Mouse (Mus musculus) liver, embryonic 13.5 days (tissue): Measurements from ENCODE around the gene Tmc8. TPM values are rescaled to one million over a fixed set of nuclear protein-coding genes. Genes with fewer than 3 reads are reported as not detected.
"Not testable (repeated sequence)": the region's sequence is repeated elsewhere in the genome, so short reads cannot be mapped to it uniquely, and the experiment has no call there.

Experiments
- ATAC-seq: fragments of 200-750 bp; cut with Nextera tagmentation; 2 replicates; pipeline ENCODE4 v1.8.0; 2017; ENCODE audit warnings: low read depth, mild to moderate bottlenecking, moderate number of reproducible peaks, moderate library complexity
- DNase-seq: peaks from one replicate; pipeline ENCODE4 v3.0.0; 2022
- H3K27ac ChIP-seq: fragments of 300-500 bp; sonication (generic); 2 replicates; pipeline ENCODE4 v1.5.1; 2015; ENCODE audit warnings: moderate library complexity, mild to moderate bottlenecking, inconsistent platforms
- H3K27me3 ChIP-seq: fragments of 300-500 bp; sonication (generic); 2 replicates; pipeline ENCODE4 v1.6.1; 2015; ENCODE audit warnings: mild to moderate bottlenecking, inconsistent platforms
- H3K36me3 ChIP-seq: fragments of 300-500 bp; sonication (generic); 2 replicates; pipeline ENCODE4 v1.6.1; 2015; ENCODE audit warnings: mild to moderate bottlenecking, inconsistent platforms
- H3K4me1 ChIP-seq: fragments of 300-500 bp; sonication (generic); replicated peaks from 2 replicates; pipeline ENCODE4 v1.6.1; 2015; ENCODE audit warnings: inconsistent platforms
- H3K4me2 ChIP-seq: fragments of 300-500 bp; sonication (generic); 2 replicates; pipeline ENCODE4 v1.6.1; 2015; ENCODE audit warnings: inconsistent platforms, mild to moderate bottlenecking, moderate library complexity
- H3K4me3 ChIP-seq: fragments of 300-500 bp; sonication (generic); replicated peaks from 2 replicates; pipeline ENCODE4 v1.5.1; 2015; ENCODE audit warnings: mild to moderate bottlenecking, inconsistent platforms
- H3K9ac ChIP-seq: fragments of 300-500 bp; sonication (generic); 2 replicates; pipeline ENCODE4 v1.6.1; 2015; ENCODE audit warnings: mild to moderate bottlenecking, inconsistent platforms
- H3K9me3 ChIP-seq: fragments of 300-500 bp; sonication (generic); replicated peaks from 2 replicates; pipeline ENCODE4 v1.6.1; 2016; ENCODE audit warnings: inconsistent platforms
- WGBS: fragments of 180-500 bp; shearing (Covaris S2); methylation state at CpG from one replicate; pipeline ENCODE4 v1.1.7; 2015; ENCODE audit not compliant: insufficient replicate concordance; 5-methylcytosine and 5-hydroxymethylcytosine counted together
- polyA plus RNA-seq: library from polyadenylated mRNA; unstranded; fragments of >200 nt; fragmentation: Nextera tagmentation; extraction: Ambion mirVana; gene quantifications from 2 replicates; pipeline ENCODE4 v1.2.1, GENCODE M21; 2015

Gene Tmc8
- polyA plus RNA-seq, 1 experiment from 2014 or later = 16.2 TPM

DNA sequence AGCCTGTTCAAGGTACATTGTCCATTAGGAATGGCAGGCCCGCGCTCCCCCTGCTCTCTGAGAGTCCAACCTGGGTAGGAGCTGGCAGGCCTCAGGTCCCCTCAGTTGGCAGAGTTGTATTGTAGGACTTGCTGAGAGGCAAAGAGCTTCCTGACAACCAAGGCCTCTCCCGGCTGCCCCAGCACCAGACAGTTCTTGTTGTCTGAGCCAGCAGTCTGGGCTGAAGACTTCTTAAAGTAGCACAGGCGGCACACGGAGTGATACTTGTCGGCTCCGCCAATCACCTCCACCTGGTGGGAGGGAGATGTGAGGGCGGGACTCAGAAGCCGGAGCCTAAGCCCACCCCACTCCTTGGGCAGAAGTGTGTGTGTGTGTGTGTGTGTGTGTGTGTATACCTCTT is 34.0 kb downstream of the Tmc8 start:
- peaks cover 85% of the 10 kb centered on the region for H3K4me1 ChIP-seq
- WGBS = 80% methylated on average over 9 of the region's 9 CpGs
- peak overlapping the region; percentile 87 for H3K27ac ChIP-seq
- not testable (repeated sequence) for H3K27me3 ChIP-seq, DNase-seq, H3K9me3 ChIP-seq, H3K4me3 ChIP-seq, H3K4me2 ChIP-seq, H3K9ac ChIP-seq
- H3K36me3 ChIP-seq = peaks cover 98% of the 10 kb centered on the region
- peak; percentile 1; the same call in 1 of the 2 replicates for ATAC-seq

DNA sequence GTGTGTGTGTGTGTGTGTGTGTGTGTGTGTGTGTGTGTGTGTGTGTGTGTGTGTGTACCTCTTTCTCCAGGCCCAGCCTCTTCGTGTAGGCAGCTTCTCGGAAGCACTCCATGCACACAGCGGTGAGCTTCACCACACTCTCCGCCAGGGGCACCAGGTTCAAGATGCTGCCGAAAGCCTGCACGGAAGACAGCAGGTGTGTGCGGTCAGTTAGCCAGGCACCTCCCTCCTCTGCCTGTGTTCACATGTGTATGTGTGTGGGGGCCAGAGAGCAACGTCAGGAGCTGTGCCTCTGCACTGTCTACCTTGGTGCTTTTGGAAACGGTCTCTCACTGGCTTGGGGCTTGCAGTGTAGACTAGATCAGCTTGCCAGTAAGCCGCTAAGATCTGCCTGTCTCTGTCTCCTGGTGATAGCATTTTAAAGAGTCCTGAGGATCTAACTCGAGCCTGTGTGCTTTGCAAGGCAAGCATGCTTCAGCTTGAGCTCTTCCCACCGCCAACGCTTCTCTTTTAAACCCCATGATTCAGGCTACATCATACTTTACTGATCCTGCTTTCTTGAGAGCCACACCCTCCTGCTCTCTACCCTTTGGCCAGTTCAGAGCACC is 34.6 kb downstream of the Tmc8 start:
- no peak for ATAC-seq
- WGBS = 86% methylated on average over 13 of the region's 13 CpGs
- H3K9me3 ChIP-seq = no peaks in the 10 kb centered on the region
- H3K4me3 ChIP-seq = no peak overlapping the region
- H3K27ac ChIP-seq = peak overlapping the region; percentile 49; the same call in 1 of the 2 replicates
- peaks cover 100% of the 10 kb centered on the region for H3K36me3 ChIP-seq
- no peak overlapping the region for H3K4me2 ChIP-seq
- H3K27me3 ChIP-seq = no peaks in the 10 kb centered on the region
- no peak for DNase-seq
- peaks cover 84% of the 10 kb centered on the region for H3K4me1 ChIP-seq
- no peak overlapping the region; the same call in 1 of the 2 replicates for H3K9ac ChIP-seq

GRCm38 (mm10) chr11:117819095-117819494 is 37.2 kb downstream of the Tmc8 start:
- H3K36me3 ChIP-seq = peaks cover 100% of the 10 kb centered on the region
- H3K4me3 ChIP-seq = no peak overlapping the region
- H3K9me3 ChIP-seq = no peaks in the 10 kb centered on the region
- no peak overlapping the region for H3K27ac ChIP-seq
- 83% methylated on average over 8 of the region's 8 CpGs for WGBS
- ATAC-seq (no peak), DNase-seq (no peak)
- no peaks in the 10 kb centered on the region for H3K27me3 ChIP-seq
- no peak overlapping the region for H3K9ac ChIP-seq
- no peak overlapping the region for H3K4me2 ChIP-seq
- H3K4me1 ChIP-seq = peaks cover 84% of the 10 kb centered on the region

- Histone ChIP-seq H3K27me3 (no peaks in the 10 kb centered on the region), H3K9me3 (no peaks in the 10 kb centered on the region), H3K4me1 (peaks cover 81% of the 10 kb centered on the region), H3K4me3 (no peak overlapping the region), H3K36me3 (peaks cover 92% of the 10 kb centered on the region), H3K27ac (no peak overlapping the region), H3K9ac (no peak overlapping the region), H3K4me2 (no peak overlapping the region)
- WGBS = 89% methylated on average over 7 of the region's 7 CpGs
- ATAC-seq (no peak), DNase-seq (no peak)
These were observed 38.3 kb downstream of the Tmc8 start for GRCm38 (mm10) chr11:117820173-117820572.

DNA sequence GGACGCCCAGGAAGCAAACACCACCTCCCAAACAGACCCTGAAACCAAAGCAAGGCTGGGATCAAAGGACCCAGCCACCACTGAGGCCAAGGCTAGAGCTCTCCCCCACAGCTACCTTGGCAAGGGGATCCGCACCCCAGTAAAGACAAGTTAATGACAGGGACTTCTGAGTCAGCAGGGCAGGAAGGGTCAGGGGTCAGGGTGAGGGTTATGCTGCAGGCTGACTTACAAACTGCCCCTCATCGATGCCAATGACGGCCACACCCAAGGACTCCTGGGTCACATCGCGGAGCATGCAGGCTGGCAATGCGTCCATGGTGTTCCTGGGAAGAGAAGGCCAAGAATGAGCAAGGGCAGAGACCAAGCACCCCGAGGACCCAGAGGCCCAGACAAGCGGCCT is 40.0 kb downstream of the Tmc8 start:
- H3K27me3 ChIP-seq = no peaks in the 10 kb centered on the region
- WGBS = 88% methylated on average over 9 of the region's 9 CpGs
- peaks cover 82% of the 10 kb centered on the region for H3K4me1 ChIP-seq
- peaks cover 75% of the 10 kb centered on the region for H3K36me3 ChIP-seq
- DNase-seq (no peak), ATAC-seq (no peak)
- no peak overlapping the region for H3K4me3 ChIP-seq
- H3K9ac ChIP-seq = no peak overlapping the region; the same call in 1 of the 2 replicates
- H3K27ac ChIP-seq = no peak overlapping the region
- no peaks in the 10 kb centered on the region for H3K9me3 ChIP-seq
- peak overlapping the region; percentile 13; the same call in 1 of the 2 replicates for H3K4me2 ChIP-seq

DNA sequence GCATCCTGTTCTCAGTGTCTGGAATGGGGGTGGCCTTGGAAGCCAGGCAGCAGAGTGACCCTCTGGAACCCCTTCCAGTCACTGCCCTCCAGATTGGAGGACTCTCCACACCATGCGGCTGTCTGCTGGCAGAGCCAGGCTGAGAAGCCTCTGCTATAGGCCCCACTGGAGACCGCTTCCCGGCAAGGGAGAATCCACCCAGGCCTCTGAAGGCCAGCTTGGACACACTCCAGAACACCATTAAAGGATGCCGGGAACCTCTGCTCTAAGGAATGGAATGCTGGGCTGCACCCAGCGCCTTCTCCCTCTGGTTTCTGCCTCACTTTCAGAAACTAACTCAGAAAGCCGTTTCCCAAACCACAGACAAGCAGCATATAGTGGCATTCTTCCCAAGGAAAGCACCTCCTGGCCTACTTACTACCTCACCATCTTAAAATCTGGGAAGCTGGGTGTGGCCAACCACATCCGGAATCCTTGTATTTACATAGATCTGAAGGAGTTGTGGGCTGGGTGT is 40.9 kb downstream of the Tmc8 start:
- H3K27me3 ChIP-seq = no peaks in the 10 kb centered on the region
- H3K4me1 ChIP-seq = peaks cover 84% of the 10 kb centered on the region
- H3K4me2 ChIP-seq = peak overlapping the region; percentile 96
- H3K27ac ChIP-seq = peak overlapping the region; percentile 18; the same call in 1 of the 2 replicates
- peak overlapping the region; percentile 97; the same call in 1 of the 2 replicates for H3K9ac ChIP-seq
- H3K4me3 ChIP-seq = peak overlapping the region; percentile 86; the same call in 1 of the 2 replicates
- H3K9me3 ChIP-seq = no peaks in the 10 kb centered on the region
- H3K36me3 ChIP-seq = peaks cover 66% of the 10 kb centered on the region
- DNase-seq = no peak
- 87% methylated on average over 7 of the region's 7 CpGs for WGBS
- no peak for ATAC-seq

GRCm38 (mm10) chr11:117823411-117823810 is 41.5 kb downstream of the Tmc8 start:
- Histone ChIP-seq H3K27me3 (no peaks in the 10 kb centered on the region), H3K36me3 (peaks cover 60% of the 10 kb centered on the region), H3K27ac (peak overlapping the region; percentile 74; the same call in 1 of the 2 replicates), H3K4me1 (peaks cover 85% of the 10 kb centered on the region), H3K4me3 (peak overlapping the region; percentile 86), H3K4me2 (peak overlapping the region; percentile 96), H3K9me3 (no peaks in the 10 kb centered on the region), H3K9ac (peak overlapping the region; percentile 97)
- 85% methylated on average over 6 of the region's 6 CpGs for WGBS
- no peak for DNase-seq
- no peak for ATAC-seq

DNA sequence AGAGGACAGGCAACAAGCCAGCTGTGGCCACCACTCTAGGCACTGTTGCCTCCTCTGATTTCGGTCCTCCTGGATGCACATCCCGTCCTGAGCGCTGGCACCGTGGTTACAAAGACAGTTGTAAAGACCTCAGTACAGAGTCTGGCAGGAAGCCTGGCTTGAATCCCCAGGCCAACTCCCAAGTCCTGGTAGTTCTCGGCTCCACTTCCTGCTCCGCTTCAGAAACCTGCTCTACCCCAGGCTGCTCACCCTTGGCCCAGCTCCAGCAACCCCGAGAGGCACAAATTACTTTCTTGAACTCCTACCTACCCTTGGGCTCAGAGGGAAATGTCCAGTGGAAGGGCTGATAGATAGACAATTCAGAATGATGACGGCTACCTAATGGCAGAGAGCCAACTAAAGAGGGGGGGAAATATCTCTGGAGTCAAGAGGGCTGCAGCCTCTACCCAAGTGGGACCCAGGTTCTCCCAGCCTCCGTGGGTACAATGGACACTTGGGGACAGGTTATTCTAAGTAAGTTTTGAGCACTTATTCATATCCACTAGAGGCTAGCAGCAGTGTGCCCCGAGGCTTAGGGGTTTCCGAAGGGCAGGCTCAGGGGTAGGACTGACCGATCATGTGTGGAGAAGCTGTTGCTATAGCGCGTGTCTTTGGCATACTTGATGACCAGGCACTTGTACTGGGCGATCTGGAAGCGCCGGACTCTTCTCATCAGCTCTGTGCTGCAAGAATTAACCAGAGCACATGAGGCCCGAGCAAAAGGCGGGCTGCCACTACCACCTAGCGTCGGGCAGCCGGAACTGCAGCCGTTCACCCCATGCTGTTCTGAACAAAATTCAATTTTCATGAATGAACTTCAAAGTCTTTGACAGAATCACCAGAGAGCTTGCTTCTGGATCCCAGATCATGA is 42.4 kb downstream of the Tmc8 start:
- Histone ChIP-seq H3K9me3 (no peaks in the 10 kb centered on the region), H3K4me2 (peak overlapping the region; percentile 96), H3K4me1 (peaks cover 89% of the 10 kb centered on the region), H3K9ac (peak overlapping the region; percentile 97), H3K4me3 (peak overlapping the region; percentile 86), H3K27ac (peak overlapping the region; percentile 95), H3K36me3 (peaks cover 51% of the 10 kb centered on the region), H3K27me3 (no peaks in the 10 kb centered on the region)
- DNase-seq = peak; percentile 75
- ATAC-seq = peak; percentile 57
- WGBS = 15% methylated on average over 23 of the region's 23 CpGs

- H3K4me1 ChIP-seq = peaks cover 89% of the 10 kb centered on the region
- H3K27me3 ChIP-seq = no peaks in the 10 kb centered on the region
- H3K9me3 ChIP-seq = no peaks in the 10 kb centered on the region
- ATAC-seq (peak; percentile 62), DNase-seq (peak; percentile 78)
- H3K27ac ChIP-seq = peak within 1 kb of the TSS; percentile 95
- H3K9ac ChIP-seq = peak within 1 kb of the TSS; percentile 97
- H3K4me2 ChIP-seq = peak within 1 kb of the TSS; percentile 96
- under 1% methylated on average over 34 of the region's 34 CpGs for WGBS
- peaks cover 39% of the 10 kb centered on the region for H3K36me3 ChIP-seq
- peak within 1 kb of the TSS; percentile 86 for H3K4me3 ChIP-seq
These were observed 43.6 kb downstream of the Tmc8 start, which contains the start of the genes Afmid and Tk1 for GRCm38 (mm10) chr11:117825333-117826101. Gene Afmid, plus strand, starts transcription at chr11:117825924. Gene Tk1, minus strand, starts transcription at chr11:117826092.

DNA sequence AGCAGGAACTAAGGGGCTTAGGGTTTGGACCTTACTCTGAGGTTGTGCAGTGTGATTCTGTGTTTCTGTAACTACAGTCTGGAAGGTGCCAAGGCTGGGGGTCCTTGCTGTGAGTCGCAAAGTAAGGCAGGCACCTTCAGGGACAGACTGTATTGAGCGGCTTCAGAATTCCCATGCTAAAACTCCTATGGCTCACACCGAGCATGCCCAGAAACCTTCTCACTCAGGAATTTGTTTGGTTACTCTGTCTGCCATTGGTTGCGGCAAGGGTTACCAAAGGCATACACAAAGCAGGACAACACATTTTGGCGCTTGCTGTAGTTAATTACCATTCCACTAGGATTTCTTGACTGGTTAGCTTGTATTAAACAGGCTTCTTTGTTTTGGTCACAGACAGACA is 44.3 kb downstream of the Tmc8 start:
- Histone ChIP-seq H3K9me3 (no peaks in the 10 kb centered on the region), H3K36me3 (peaks cover 32% of the 10 kb centered on the region), H3K4me3 (peak overlapping the region; percentile 86), H3K4me1 (peaks cover 91% of the 10 kb centered on the region), H3K4me2 (peak overlapping the region; percentile 96), H3K9ac (peak overlapping the region; percentile 97), H3K27me3 (no peaks in the 10 kb centered on the region), H3K27ac (peak overlapping the region; percentile 95)
- 34% methylated on average over 5 of the region's 5 CpGs for WGBS
- ATAC-seq (no peak), DNase-seq (no peak)
